Mouse (Mus musculus): Measurements from ENCODE around the gene Chil5. TPM values are rescaled to one million over a fixed set of nuclear protein-coding genes. Genes with fewer than 3 reads are reported as not detected.
"Not testable (repeated sequence)": the region's sequence is repeated elsewhere in the genome, so short reads cannot be mapped to it uniquely, and the experiment has no call there.

The Chil5 gene
- polyA plus RNA-seq, 1 experiment = 0.19 TPM

DNA sequence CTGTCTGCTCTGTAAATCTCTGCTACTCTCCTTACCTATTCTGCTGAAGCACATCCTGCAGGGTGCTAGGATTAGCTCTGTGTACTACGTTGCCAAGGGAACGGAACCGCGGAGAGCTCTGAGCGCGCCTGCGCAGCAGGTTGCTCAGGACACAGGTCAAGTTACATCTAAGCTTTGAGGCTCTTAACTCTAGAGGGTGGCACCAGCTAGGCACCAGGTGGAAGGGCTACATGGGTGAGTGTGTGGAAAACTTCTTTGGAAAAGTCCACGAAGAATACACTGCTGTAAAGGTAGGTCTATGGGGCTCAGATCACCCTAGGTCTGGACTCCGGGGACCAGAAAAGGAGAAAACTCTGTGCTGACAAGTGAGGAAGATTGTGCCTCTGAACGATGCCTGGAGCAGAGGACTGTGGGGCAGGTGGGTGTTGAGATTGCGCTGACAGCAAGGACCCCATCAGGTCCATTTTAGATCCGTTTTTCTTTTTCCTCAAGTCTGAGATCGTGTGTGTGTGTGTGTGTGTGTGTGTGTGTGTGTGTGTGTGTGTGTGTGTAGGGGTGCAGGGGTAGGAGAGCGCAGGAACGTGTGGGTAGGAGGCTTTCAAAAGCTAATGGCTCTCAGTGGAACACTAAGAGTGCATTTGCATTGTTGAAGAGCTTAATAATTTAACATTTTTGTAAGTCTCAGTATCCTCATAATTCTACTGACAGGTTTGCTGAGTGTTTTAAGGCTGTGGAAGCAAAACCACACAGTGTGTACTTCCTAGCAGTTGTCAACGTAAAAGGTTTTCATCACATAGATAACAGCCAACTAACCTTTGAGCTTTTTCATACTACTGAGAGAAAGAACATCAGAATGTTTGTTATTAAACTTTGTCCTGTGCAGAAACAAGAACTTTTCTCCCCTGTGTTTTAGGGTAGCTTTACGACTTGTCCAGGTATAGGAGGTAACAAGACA is 30.9 kb downstream of the Chil5 start:
- H3K4me3 ChIP-seq (ENCODE audit: insufficient read depth, low read length) = peak overlapping the region; percentile 21
- H3K4me1 ChIP-seq (ENCODE audit: control insufficient read depth, insufficient read depth, low read length) = no peaks in the 10 kb centered on the region
- H3K27ac ChIP-seq (ENCODE audit: insufficient read depth, low read length) = no peak overlapping the region
- TF ChIP-seq CTCF (IDR thresholded peaks at IDR 0.05; ENCODE audit: extremely low read depth, insufficient read depth, low read length) (no peak), POLR2A (IDR thresholded peaks at IDR 0.05; ENCODE audit: extremely low read depth, insufficient read depth, low read length) (no peak)

DNA sequence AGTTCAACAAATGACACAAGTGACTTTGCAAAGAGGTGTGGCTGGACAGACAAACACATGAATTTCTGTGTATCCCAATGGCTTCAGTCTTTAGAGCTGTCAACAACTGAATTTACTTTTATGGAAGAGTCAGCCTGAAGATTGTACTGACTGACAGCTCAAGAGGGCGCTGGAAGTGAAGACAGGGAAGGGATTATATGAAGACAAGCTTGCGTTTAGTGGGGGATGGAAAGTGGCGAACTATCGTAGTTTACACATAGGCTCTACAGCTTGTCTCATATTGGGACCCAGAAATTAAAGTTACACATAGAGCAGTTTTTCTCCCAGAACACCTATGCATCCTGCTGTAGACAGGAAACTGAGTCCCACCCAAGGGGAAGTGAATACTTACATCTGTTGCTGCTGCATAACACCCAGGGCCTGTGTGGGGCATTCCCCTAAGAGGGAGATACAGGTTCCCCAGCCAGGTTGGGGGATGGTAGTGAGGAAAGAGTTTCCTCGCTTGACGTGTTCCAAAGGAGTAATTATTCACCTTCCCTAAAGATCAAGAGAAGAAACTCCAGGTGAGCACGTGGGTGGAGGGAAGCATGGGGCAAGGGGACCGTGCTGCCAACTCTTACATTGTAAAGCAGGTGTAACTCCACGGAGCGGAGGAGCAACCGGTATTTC is 31.8 kb downstream of the Chil5 start:
- Histone ChIP-seq H3K4me1 (ENCODE audit: control insufficient read depth, insufficient read depth, low read length) (no peaks in the 10 kb centered on the region), H3K27ac (ENCODE audit: insufficient read depth, low read length) (no peak overlapping the region), H3K4me3 (ENCODE audit: insufficient read depth, low read length) (peak overlapping the region; percentile 21)
- TF ChIP-seq CTCF (IDR thresholded peaks at IDR 0.05; ENCODE audit: extremely low read depth, insufficient read depth, low read length) (no peak), POLR2A (IDR thresholded peaks at IDR 0.05; ENCODE audit: extremely low read depth, insufficient read depth, low read length) (no peak)

DNA sequence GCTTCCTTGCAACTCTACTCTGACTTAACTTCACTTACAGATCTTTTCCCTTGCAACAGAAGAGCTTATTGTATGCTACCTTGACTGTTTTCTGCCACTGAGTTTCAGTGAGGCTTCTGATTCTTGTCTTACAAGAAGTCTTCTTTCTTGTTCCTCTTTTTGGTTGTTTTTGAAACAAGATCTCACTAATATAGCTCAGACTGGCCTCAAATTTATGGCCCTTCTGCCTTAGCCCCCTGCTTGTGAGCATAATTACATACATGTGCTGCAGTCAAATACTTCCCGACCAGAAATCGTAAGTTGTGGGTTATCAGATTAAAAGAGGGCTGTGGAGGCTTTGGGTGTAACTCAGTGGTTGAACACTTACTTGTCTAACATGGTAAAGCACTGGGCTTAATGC is 37.9 kb downstream of the Chil5 start:
- Histone ChIP-seq H3K4me1 (ENCODE audit: control insufficient read depth, insufficient read depth, low read length) (no peaks in the 10 kb centered on the region), H3K27ac (ENCODE audit: insufficient read depth, low read length) (no peak overlapping the region), H3K4me3 (ENCODE audit: insufficient read depth, low read length) (no peak overlapping the region)
- TF ChIP-seq POLR2A (IDR thresholded peaks at IDR 0.05; ENCODE audit: extremely low read depth, insufficient read depth, low read length) (no peak), CTCF (IDR thresholded peaks at IDR 0.05; ENCODE audit: extremely low read depth, insufficient read depth, low read length) (no peak)

DNA sequence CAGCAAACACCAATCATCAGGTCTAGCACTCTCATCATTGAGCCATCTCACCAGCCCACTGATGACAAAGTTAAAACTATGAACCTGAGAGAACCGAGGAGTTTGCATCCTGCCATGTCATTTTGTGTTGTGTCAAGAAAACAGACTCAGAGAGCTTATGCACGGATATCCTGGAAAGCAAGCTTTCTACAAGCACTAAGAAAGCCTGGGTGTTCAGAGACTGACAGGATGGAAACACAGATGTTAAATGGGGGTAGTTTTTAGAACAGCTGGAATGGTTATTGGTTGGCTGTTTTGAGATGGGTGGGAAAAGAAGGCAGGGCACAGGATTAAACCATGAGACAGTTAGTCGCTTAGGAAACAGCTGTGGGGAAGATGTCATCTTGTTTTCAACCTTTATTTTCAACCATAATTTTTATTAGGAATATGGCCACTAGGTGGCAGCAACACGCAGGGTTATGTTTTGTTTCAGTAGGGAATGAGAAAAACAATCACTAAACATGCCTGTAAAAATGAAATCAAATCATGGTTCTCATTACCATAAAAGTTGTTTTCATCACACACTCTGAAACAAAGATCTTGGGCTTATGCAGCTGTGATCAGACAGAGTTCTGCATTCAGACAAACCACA is 40.8 kb downstream of the Chil5 start:
- no peak overlapping the region for H3K27ac ChIP-seq (ENCODE audit: insufficient read depth, low read length)
- TF ChIP-seq POLR2A (IDR thresholded peaks at IDR 0.05; ENCODE audit: extremely low read depth, insufficient read depth, low read length) (no peak), CTCF (IDR thresholded peaks at IDR 0.05; ENCODE audit: extremely low read depth, insufficient read depth, low read length) (peak; percentile 13; the same call in 1 of the 2 replicates)
- no peak overlapping the region for H3K4me3 ChIP-seq (ENCODE audit: insufficient read depth, low read length)
- H3K4me1 ChIP-seq (ENCODE audit: control insufficient read depth, insufficient read depth, low read length) = no peaks in the 10 kb centered on the region

DNA sequence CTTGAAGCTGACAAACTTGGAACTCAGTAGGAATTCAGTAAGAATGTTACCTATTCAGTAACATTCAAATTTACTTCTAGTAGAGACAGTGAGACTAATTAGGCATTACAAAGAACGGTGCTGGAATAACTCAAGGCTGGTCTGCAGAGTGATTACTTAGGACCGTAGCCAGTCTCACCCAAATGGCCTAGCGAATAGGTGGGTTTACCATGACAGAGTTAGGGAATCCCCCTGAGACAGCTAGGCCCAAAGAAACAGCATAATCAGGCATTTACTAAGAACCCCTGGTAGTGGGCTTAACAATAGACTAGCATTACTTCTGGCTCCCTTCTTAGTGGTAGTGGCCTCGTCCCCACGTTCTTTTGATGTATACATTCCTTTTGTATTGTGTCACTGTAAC is 43.0 kb downstream of the Chil5 start:
- not testable (repeated sequence) for H3K4me1 ChIP-seq (ENCODE audit: control insufficient read depth, insufficient read depth, low read length); H3K4me3 ChIP-seq (ENCODE audit: insufficient read depth, low read length); H3K27ac ChIP-seq (ENCODE audit: insufficient read depth, low read length)

DNA sequence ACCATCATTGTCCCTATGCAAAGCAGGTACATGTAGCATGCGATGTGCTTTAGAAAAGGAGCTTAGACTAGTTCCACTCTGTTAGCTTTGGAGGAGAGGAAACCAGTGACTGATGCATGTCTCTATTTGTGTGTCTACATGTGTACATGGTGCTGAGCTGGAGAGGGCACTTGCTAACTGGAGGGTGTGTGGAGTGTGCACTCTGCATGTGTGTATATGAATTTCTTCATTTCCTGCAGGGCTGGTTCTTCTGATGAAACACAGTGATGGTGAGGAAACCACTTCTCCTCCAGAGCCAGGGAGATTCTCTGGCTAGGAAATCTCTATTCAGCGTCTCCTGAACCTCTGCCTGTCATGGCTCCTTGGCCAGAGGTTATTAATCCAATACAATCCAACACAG is 58.4 kb downstream of the Chil5 start:
- TF ChIP-seq CTCF (IDR thresholded peaks at IDR 0.05; ENCODE audit: extremely low read depth, insufficient read depth, low read length) (no peak), POLR2A (IDR thresholded peaks at IDR 0.05; ENCODE audit: extremely low read depth, insufficient read depth, low read length) (no peak)

DNA sequence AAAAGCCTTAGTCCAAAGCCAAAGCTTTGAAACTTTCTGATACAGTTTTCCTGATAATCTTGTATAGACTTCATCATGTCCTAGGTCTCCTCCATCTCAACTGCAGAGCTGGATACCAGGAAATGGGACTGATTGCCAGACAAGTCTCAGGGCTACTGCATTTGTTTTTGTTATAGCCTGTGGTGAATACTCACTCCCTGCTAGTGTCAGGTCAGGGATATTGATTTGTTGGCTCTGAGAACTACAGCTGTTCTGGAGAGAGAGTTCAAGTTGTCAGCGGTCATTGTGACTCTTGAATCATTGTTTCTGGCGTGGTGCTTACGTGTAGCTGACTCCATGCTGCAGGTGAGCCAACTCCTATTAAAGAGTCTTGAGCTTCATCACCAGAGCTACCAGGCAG is 59.2 kb downstream of the Chil5 start, which contains the start of gene Ovgp1:
Ovgp1 (plus strand) TSS at position 301 of the 400 bp plus-strand sequence.
- H3K27ac ChIP-seq (ENCODE audit: insufficient read depth, low read length) = no peak within 1 kb of the TSS
- H3K4me1 ChIP-seq (ENCODE audit: control insufficient read depth, insufficient read depth, low read length) = no peaks in the 10 kb centered on the region
- no peak within 1 kb of the TSS for H3K4me3 ChIP-seq (ENCODE audit: insufficient read depth, low read length)
- no peak for TF ChIP-seq POLR2A (IDR thresholded peaks at IDR 0.05; ENCODE audit: extremely low read depth, insufficient read depth, low read length)
- no peak for TF ChIP-seq CTCF (IDR thresholded peaks at IDR 0.05; ENCODE audit: extremely low read depth, insufficient read depth, low read length)

More for the DNA sequence above, 58.4 kb downstream of the Chil5 start:
- Histone ChIP-seq H3K4me1 (ENCODE audit: control insufficient read depth, insufficient read depth, low read length) (no peaks in the 10 kb centered on the region), H3K4me3 (ENCODE audit: insufficient read depth, low read length) (no peak overlapping the region), H3K27ac (ENCODE audit: insufficient read depth, low read length) (no peak overlapping the region)

DNA sequence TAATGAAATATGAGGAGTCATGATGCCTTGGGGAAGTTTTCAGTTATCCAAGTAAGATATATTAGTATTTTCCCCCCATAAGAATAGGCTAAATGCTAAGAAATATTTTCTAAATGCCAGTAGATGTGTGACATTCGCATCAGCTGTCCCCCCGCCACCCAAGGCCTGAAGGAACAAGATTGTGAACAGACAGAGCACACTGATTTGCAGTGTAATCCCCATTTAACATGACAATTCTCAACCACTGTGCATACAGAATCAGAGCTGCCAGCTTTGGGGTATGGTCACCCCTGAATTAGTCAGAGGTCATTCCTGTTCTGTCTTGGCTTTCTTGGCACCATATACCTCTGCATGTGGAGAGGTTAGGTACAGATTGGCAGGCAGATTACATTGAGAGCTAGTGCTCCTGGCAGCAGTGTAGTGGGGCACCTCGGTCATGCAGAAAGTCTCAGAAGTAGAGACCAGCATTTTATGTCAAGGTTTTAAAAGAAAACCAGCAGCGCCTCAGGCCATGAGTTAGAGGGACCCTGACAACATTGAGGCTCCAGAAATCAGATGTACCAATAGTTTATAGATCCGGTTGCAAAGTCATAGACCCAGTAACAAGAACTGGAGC is 60.7 kb downstream of the Chil5 start:
- Histone ChIP-seq H3K4me3 (ENCODE audit: insufficient read depth, low read length) (no peak overlapping the region), H3K4me1 (ENCODE audit: control insufficient read depth, insufficient read depth, low read length) (no peaks in the 10 kb centered on the region), H3K27ac (ENCODE audit: insufficient read depth, low read length) (no peak overlapping the region)
- TF ChIP-seq POLR2A (IDR thresholded peaks at IDR 0.05; ENCODE audit: extremely low read depth, insufficient read depth, low read length) = no peak
- TF ChIP-seq CTCF (IDR thresholded peaks at IDR 0.05; ENCODE audit: extremely low read depth, insufficient read depth, low read length) = no peak

Other genes with a start within 250 kb of the Chil5 start
- gene Rap1a, start 231.5 kb downstream of the Chil5 start, polyA plus RNA-seq (2012; rRNA removed) = 50.0 and 51.0 TPM in 2 replicates
- 1.5 and 2.0 TPM in 2 replicates for gene Adora3, start 162.0 kb downstream of the Chil5 start, polyA plus RNA-seq (2012; rRNA removed)
- 0.15 TPM in 1 of 2 replicates, not detected in the other for gene Tmigd3, start 161.9 kb downstream of the Chil5 start, polyA plus RNA-seq (2012; rRNA removed)
- 1.8 and 2.0 TPM in 2 replicates for gene I830077J02Rik, start 100.2 kb downstream of the Chil5 start, polyA plus RNA-seq (2012; rRNA removed)
- gene Wdr77, start 73.4 kb downstream of the Chil5 start, polyA plus RNA-seq (2012; rRNA removed) = 43.1 and 47.0 TPM in 2 replicates
- gene Atp5f1, start 72.7 kb downstream of the Chil5 start, polyA plus RNA-seq (2012; rRNA removed) = 303 and 309 TPM in 2 replicates
- 9.1 and 10.2 TPM in 2 replicates for gene Ovgp1, start 59.1 kb downstream of the Chil5 start, polyA plus RNA-seq (2012; rRNA removed)
- gene Pifo, start 18.2 kb downstream of the Chil5 start, polyA plus RNA-seq (2012; rRNA removed) = 0.38 and 1.5 TPM in 2 replicates
- 2.8 and 3.6 TPM in 2 replicates for gene Chia1, start 80.4 kb upstream of the Chil5 start, polyA plus RNA-seq (2012; rRNA removed)
- gene Chil3, start 134.8 kb upstream of the Chil5 start, polyA plus RNA-seq (2012; rRNA removed) = 0.09 and 0.21 TPM in 2 replicates
- gene Chil4, start 186.7 kb upstream of the Chil5 start, polyA plus RNA-seq (2012; rRNA removed) = not detected in 2 replicates

Data from cortical plate, adult 2 months (tissue).